Mouse (Mus musculus) layer of hippocampus, adult 9-10 months (tissue): ENCODE results near the gene Cd164l2.

Source experiments
- DNase-seq: peaks from one replicate; pipeline ENCODE4 v3.0.0; 2022; ENCODE audit warnings: low spot score

Cd164l2 gene

DNA sequence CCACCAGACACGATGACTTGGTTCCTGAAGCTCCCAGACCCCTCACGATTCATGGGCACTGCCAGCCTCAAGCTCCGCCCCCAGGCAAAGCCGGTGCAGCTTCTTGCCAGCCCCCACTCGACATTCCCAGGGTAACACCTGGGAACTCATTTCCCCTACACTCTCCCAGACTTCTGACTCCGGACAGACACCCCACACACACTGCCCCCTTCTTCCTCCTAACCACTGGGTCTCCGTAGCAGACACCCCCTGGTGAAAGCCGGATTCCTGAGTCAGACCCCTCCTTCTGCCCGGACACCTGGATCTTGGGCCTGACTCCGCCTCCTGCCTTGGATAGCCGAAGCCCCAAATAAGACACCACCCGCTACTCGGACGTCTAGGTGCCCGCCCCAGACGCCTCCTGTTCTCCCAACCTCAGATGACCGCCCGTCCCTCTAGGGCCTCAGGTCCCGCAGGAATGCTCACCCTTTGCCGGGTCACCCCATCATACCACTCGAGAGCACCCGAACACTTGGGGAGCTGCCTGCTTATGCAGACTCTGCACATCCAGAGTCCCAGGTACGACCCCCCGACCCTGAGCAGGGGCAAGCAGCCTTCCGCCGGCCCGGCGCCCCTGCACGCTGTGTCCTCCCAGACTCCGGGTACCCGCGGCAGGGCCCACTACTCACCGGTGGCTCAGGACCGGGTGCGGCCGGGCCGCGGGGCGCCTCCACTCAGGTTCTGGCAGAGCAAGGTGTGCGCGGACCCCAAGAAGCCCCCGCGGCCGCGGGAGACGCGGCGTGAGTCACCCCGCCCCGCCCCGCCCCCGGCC, at the start of gene Cd164l2, which contains the start of gene Gpr3:
Gene Cd164l2, plus strand, starts transcription at position 381 of the 811 bp plus-strand sequence.
Gene Gpr3, minus strand, starts transcription at position 786 of the 811 bp plus-strand sequence.
- DNase-seq: no peak

GRCm38 (mm10) chr4:133162196-133162595, 49.7 kb upstream of the Cd164l2 start:
- no peak for DNase-seq

GRCm38 (mm10) chr4:133166773-133167172, 45.2 kb upstream of the Cd164l2 start:
- DNase-seq: no peak

DNA sequence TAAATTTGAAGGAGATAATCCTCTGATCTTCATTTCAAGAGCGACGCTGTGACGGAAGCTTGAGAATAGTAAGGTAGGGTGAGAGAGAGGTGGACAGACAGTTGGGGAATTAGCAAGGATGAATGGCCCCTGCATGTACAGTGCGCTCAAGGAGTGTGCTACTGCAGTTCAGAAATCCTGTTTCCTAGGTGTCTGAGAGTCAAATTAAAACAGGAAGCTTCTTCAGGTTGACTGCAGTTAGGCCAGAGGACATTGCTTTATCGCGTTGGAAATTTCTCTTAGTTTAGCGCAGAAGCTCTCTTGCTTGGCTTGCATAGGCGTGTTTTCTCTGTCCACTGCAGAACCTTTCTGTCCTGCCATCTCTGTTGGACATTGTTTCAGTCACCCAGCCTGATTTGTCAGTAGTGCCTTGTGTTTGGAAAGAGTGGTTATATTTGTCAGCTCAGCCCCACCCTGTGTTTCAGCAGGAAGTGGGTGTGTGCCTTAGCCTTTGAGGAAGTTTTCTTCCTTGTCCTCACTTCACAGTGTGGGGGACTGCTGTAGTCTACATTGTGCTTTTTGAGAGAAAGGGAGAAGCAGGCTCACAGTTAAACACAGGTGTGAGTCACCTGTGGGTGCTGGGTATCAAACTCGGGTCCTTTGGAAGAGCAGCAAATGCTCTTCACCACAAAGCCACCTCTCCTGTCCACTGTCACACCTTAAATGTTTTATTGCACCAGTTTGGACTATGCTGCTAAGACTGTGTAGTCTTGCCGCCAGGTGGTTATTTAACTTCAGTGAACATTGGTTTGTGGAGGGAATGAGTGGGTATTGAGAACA, 42.5 kb upstream of the Cd164l2 start:
- DNase-seq: no peak

GRCm38 (mm10) chr4:133170056-133170524, 41.8 kb upstream of the Cd164l2 start:
- DNase-seq: no peak

DNA sequence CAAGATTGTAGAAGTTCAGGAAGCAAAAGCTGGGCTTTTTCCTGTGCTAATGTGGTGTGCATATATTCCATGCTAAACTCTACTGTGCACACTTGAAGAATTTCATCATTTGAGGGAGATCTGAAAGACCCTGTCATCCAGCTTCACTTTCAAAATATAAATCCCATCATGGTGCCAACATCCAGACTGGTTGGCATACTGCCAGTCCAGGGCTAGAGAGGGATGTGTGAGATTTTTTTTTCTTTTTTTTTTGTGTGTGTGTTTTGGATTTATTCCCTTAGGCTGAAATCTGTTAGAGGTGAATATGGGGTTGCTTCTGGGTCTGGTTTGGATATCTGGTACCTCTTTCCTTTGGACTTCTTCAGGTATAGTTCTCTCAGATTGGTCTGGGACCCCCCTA, 41.3 kb upstream of the Cd164l2 start:
- no peak for DNase-seq

GRCm38 (mm10) chr4:133172451-133172850, 39.5 kb upstream of the Cd164l2 start:
- DNase-seq: no peak

DNA sequence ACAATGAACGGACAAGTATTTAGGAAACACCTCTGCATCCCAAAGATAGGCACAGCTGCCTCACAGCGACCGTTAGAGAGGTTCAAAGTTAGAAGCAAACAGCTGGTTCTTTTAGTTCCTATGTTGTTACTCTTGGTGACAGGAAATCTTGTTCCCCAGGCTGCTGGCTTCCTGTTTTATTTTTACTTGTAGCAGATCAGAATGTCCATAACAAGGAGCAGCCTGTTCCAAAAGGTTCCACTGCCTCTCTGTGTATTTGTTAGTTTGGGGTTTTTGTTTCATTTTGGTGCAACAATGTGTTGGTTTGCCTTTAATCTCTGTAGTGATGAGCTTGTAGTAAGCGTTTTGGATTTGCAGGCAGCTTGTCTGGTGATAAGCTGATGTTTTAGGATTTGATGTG, 37.6 kb upstream of the Cd164l2 start:
- DNase-seq: no peak

DNA sequence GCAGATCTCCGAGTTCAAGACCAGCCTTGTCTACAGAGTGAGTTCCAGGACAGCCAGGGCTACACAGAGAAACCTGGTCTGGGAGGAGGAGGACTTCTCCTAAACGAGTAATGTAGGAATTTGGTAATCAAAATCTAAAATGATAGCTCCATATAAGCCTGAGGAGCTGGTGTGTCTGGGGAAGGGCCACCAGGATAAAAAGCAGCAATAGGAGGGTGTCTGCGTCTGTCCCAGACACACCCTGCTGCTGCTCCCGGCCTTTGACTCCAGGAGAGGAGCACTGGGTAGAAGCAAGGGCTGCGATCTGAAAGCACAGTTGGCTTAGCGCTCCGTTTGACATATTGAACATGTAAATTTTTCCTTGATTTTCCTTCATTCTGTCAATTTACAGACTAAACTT, 36.7 kb upstream of the Cd164l2 start:
- DNase-seq: no peak

GRCm38 (mm10) chr4:133175998-133176760, 35.8 kb upstream of the Cd164l2 start:
- DNase-seq: no peak

GRCm38 (mm10) chr4:133176761-133177403, 35.0 kb upstream of the Cd164l2 start:
- DNase-seq: no peak

- no peak for DNase-seq
Measured at GRCm38 (mm10) chr4:133178305-133178704, 33.6 kb upstream of the Cd164l2 start.

- DNase-seq: no peak
Measured at GRCm38 (mm10) chr4:133179258-133179657, 32.7 kb upstream of the Cd164l2 start.

GRCm38 (mm10) chr4:133182439-133183033, 29.4 kb upstream of the Cd164l2 start:
- no peak for DNase-seq

GRCm38 (mm10) chr4:133184031-133184897, 27.7 kb upstream of the Cd164l2 start:
- DNase-seq: no peak

GRCm38 (mm10) chr4:133184898-133185665, 26.8 kb upstream of the Cd164l2 start:
- DNase-seq: no peak

- DNase-seq: no peak
Measured at GRCm38 (mm10) chr4:133185893-133186292, 26.0 kb upstream of the Cd164l2 start.

- no peak for DNase-seq
Measured at GRCm38 (mm10) chr4:133186856-133187255, 25.1 kb upstream of the Cd164l2 start.

DNA sequence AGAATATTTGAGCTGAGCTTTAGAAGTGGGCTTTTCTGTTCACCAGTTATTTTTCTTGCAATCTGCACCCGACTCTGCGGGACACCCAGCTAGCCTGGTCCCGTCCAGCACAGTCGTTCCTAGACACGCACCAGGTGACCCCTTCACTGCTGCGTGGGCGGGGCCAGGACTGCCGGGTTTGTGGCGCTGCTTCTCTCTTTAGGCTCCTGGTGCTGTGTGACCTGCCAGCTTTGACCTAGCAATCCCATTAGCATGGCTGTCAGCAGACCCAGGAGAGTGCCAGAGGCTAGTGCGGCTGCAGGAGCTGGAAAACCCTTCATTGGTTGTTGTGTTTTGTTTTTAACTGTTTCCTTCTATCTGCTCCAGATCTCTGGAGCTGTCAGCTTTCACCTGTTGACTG, 22.5 kb upstream of the Cd164l2 start:
- no peak for DNase-seq
